Mouse (Mus musculus) liver, postnatal 0 days (tissue): ENCODE measurements around the gene Tdp2. TPM values are rescaled to one million over a fixed set of nuclear protein-coding genes. Genes with fewer than 3 reads are reported as not detected.

Experiments
- ATAC-seq: fragments of 200-750 bp; cut with Nextera tagmentation; 2 replicates; pipeline ENCODE4 v1.8.0; 2017; ENCODE audit warnings: mild to moderate bottlenecking, moderate library complexity
- DNase-seq: peaks from one replicate; pipeline ENCODE4 v3.0.0-alpha.2; 2016
- H3K27ac ChIP-seq: fragments of 300-500 bp; sonication (generic); 2 replicates; pipeline ENCODE4 v1.5.1; 2014; ENCODE audit warnings: antibody characterized with exemption, moderate library complexity, mild to moderate bottlenecking, low read depth
- H3K27me3 ChIP-seq: fragments of 300-500 bp; sonication (generic); 2 replicates; pipeline ENCODE4 v1.6.1; 2014; ENCODE audit warnings: low read length, control low read depth, mixed read lengths; ENCODE audit not compliant: insufficient read depth
- H3K36me3 ChIP-seq: fragments of 300-500 bp; sonication (generic); replicated peaks from 2 replicates; pipeline ENCODE4 v1.6.1; 2014; ENCODE audit warnings: mild to moderate bottlenecking, control low read depth, low read length, moderate library complexity, mixed read lengths; ENCODE audit not compliant: insufficient read depth
- H3K4me1 ChIP-seq: fragments of 300-500 bp; sonication (generic); 2 replicates; pipeline ENCODE4 v1.6.1; 2014; ENCODE audit warnings: antibody characterized with exemption, mild to moderate bottlenecking, control low read depth; ENCODE audit not compliant: insufficient read depth
- H3K4me2 ChIP-seq: fragments of 300-500 bp; sonication (generic); 2 replicates; pipeline ENCODE4 v1.6.1; 2014; ENCODE audit warnings: low read depth, mild to moderate bottlenecking, low read length, moderate library complexity, mixed read lengths
- H3K4me3 ChIP-seq: fragments of 300-500 bp; sonication (generic); 2 replicates; pipeline ENCODE4 v1.5.1; 2014; ENCODE audit warnings: low read depth, low read length
- H3K9ac ChIP-seq: fragments of 300-500 bp; sonication (generic); replicated peaks from 2 replicates; pipeline ENCODE4 v1.6.1; 2014; ENCODE audit warnings: mild to moderate bottlenecking, moderate library complexity
- H3K9me3 ChIP-seq: fragments of 300-500 bp; sonication (generic); 2 replicates; pipeline ENCODE4 v1.6.1; 2016; ENCODE audit warnings: mild to moderate bottlenecking, control low read depth, low read length, mixed read lengths
- CTCF ChIP-seq: sonication (generic); IDR thresholded peaks from 2 replicates; pipeline ENCODE4 v1.5.1; 2016; ENCODE audit warnings: antibody characterized with exemption, low read depth
- EP300 ChIP-seq: IDR thresholded peaks from 2 replicates; pipeline ENCODE4 v1.6.1; 2016; ENCODE audit warnings: antibody characterized with exemption, low read depth, mild to moderate bottlenecking
- WGBS: fragments of 180-500 bp; shearing (Covaris S2); extraction: QIAGEN DNeasy Blood & Tissue Kit; methylation state at CpG from one replicate; pipeline ENCODE4 v1.1.7; 2014; ENCODE audit not compliant: insufficient replicate concordance; 5-methylcytosine and 5-hydroxymethylcytosine counted together
- polyA plus RNA-seq: library from polyadenylated mRNA; unstranded; fragments of >200 nt; fragmentation: Nextera tagmentation; extraction: Ambion mirVana; gene quantifications from 2 replicates; pipeline ENCODE4 v1.2.1, GENCODE M21; 2015

Gene Tdp2
- polyA plus RNA-seq, 1 experiment from 2014 or later, result 18.3 TPM

GRCm38 (mm10) chr13:24866430-24867402 is 35.2 kb downstream of the Tdp2 start:
- WGBS, result 62% methylated on average over 9 of the region's 9 CpGs
- no peak overlapping the region for H3K9ac ChIP-seq
- H3K4me3 ChIP-seq, result no peak overlapping the region
- peaks cover 9% of the 10 kb centered on the region for H3K4me1 ChIP-seq
- H3K27me3 ChIP-seq, result no peaks in the 10 kb centered on the region
- no peak overlapping the region for H3K4me2 ChIP-seq
- peak overlapping the region; percentile 63 for H3K27ac ChIP-seq
- peak; percentile 79 for ATAC-seq
- DNase-seq, result peak; percentile 55
- H3K36me3 ChIP-seq, result no peaks in the 10 kb centered on the region
- TF ChIP-seq CTCF (no peak), EP300 (no peak)
- no peaks in the 10 kb centered on the region for H3K9me3 ChIP-seq

- no peak overlapping the region for H3K9ac ChIP-seq
- DNase-seq (no peak), ATAC-seq (peak; percentile 73)
- no peak for TF ChIP-seq CTCF
- TF ChIP-seq EP300, result no peak
- H3K9me3 ChIP-seq, result no peaks in the 10 kb centered on the region
- H3K4me2 ChIP-seq, result no peak overlapping the region
- no peaks in the 10 kb centered on the region for H3K36me3 ChIP-seq
- peaks cover 9% of the 10 kb centered on the region for H3K4me1 ChIP-seq
- no peak overlapping the region for H3K4me3 ChIP-seq
- WGBS, result 67% methylated on average over 10 of the region's 10 CpGs
- no peaks in the 10 kb centered on the region for H3K27me3 ChIP-seq
- H3K27ac ChIP-seq, result peak overlapping the region; percentile 34; the same call in 1 of the 2 replicates
Observed at GRCm38 (mm10) chr13:24867789-24868188, 36.3 kb downstream of the Tdp2 start.

- ATAC-seq, result no peak
Observed at GRCm38 (mm10) chr13:24868233-24868632, 36.8 kb downstream of the Tdp2 start.

GRCm38 (mm10) chr13:24879359-24880040 is 48.0 kb downstream of the Tdp2 start:
- TF ChIP-seq EP300 (no peak), CTCF (no peak)
- Histone ChIP-seq H3K9ac (no peak overlapping the region), H3K36me3 (no peaks in the 10 kb centered on the region), H3K4me3 (no peak overlapping the region), H3K9me3 (0 out of 2 replicates have a peak, but pooled peaks cover 3% of the 10 kb centered on the region), H3K4me1 (peaks cover 4% of the 10 kb centered on the region; the same call in 1 of the 2 replicates), H3K27me3 (no peaks in the 10 kb centered on the region), H3K27ac (peak overlapping the region; percentile 61; the same call in 1 of the 2 replicates), H3K4me2 (no peak overlapping the region)
- DNase-seq (peak; percentile 55), ATAC-seq (peak; percentile 82)
- 68% methylated on average over 15 of the region's 15 CpGs for WGBS

More at GRCm38 (mm10) chr13:24868233-24868632, 36.8 kb downstream of the Tdp2 start:
- no peak overlapping the region for H3K4me2 ChIP-seq
- 86% methylated on average over 7 of the region's 7 CpGs for WGBS
- no peak overlapping the region for H3K9ac ChIP-seq
- H3K27me3 ChIP-seq, result no peaks in the 10 kb centered on the region
- H3K4me1 ChIP-seq, result peaks cover 9% of the 10 kb centered on the region
- TF ChIP-seq CTCF (no peak), EP300 (no peak)
- no peak overlapping the region for H3K4me3 ChIP-seq
- H3K36me3 ChIP-seq, result no peaks in the 10 kb centered on the region
- H3K9me3 ChIP-seq, result no peaks in the 10 kb centered on the region
- no peak for DNase-seq
- no peak overlapping the region for H3K27ac ChIP-seq

GRCm38 (mm10) chr13:24880208-24880607 is 48.7 kb downstream of the Tdp2 start:
- TF ChIP-seq EP300 (no peak), CTCF (no peak)
- no peak overlapping the region for H3K9ac ChIP-seq
- DNase-seq (no peak), ATAC-seq (peak; percentile 75)
- H3K4me1 ChIP-seq, result peaks cover 4% of the 10 kb centered on the region; the same call in 1 of the 2 replicates
- 0 out of 2 replicates have a peak, but pooled peaks cover 3% of the 10 kb centered on the region for H3K9me3 ChIP-seq
- H3K27ac ChIP-seq, result peak overlapping the region; percentile 61; the same call in 1 of the 2 replicates
- 56% methylated on average over 6 of the region's 6 CpGs for WGBS
- no peaks in the 10 kb centered on the region for H3K27me3 ChIP-seq
- no peak overlapping the region for H3K4me2 ChIP-seq
- H3K36me3 ChIP-seq, result no peaks in the 10 kb centered on the region
- H3K4me3 ChIP-seq, result no peak overlapping the region

- H3K36me3 ChIP-seq, result no peaks in the 10 kb centered on the region
- peaks cover 4% of the 10 kb centered on the region; the same call in 1 of the 2 replicates for H3K4me1 ChIP-seq
- no peak overlapping the region for H3K9ac ChIP-seq
- no peak overlapping the region for H3K4me2 ChIP-seq
- 66% methylated on average over 5 of the region's 5 CpGs for WGBS
- no peak overlapping the region for H3K4me3 ChIP-seq
- H3K27ac ChIP-seq, result peak overlapping the region; percentile 61; the same call in 1 of the 2 replicates
- TF ChIP-seq CTCF (no peak), EP300 (no peak)
- 0 out of 2 replicates have a peak, but pooled peaks cover 3% of the 10 kb centered on the region for H3K9me3 ChIP-seq
- DNase-seq (peak; percentile 44), ATAC-seq (peak; percentile 79)
- no peaks in the 10 kb centered on the region for H3K27me3 ChIP-seq
Observed at GRCm38 (mm10) chr13:24880704-24881103, 49.2 kb downstream of the Tdp2 start.
